In genomic region chr8:125196573-125197094, GRCm38 (mm10) we compare ENCODE assay signal across 16 mouse cellular contexts.
DNase-seq lines count a peak whose midpoint lies in the region; ATAC-seq and TF ChIP-seq lines count a peak whose summit lies in the region.
"Had no signal": no experiment of that assay in that cellular context is flagged by ENCODE, and none has a peak within 500 bp of the region (broad histone marks: within the 10 kb centered on the region; RNA-seq: fewer than 3 reads in every experiment).

No protein-coding gene starts in this region.

- 86% methylated on average over 14 of the region's 14 CpGs for WGBS in hindbrain, embryonic 10.5 days
- 78% methylated on average over 14 of the region's 14 CpGs for WGBS in hindbrain, embryonic 12.5 days
- 80% methylated on average over 14 of the region's 14 CpGs for WGBS in midbrain, embryonic 10.5 days
- 80% methylated on average over 14 of the region's 14 CpGs for WGBS in midbrain, embryonic 11.5 days
- 86% methylated on average over 14 of the region's 14 CpGs for WGBS in intestine, embryonic 16.5 days

- DNase-seq in gastrocnemius, adult 2 months, result no peak
- DNase-seq in gastrocnemius, postnatal 14 days, result no peak
- no peak for DNase-seq in hindbrain, embryonic 10.5 days (ENCODE audit: low spot score)
- no peak for DNase-seq in midbrain, embryonic 10.5 days (ENCODE audit: low spot score)
- DNase-seq in midbrain, embryonic 11.5 days (ENCODE audit: low spot score, missing footprints), result no peak
- no peak for DNase-seq in cerebellum, postnatal 4 days (ENCODE audit: low spot score in 2 of 2)
- DNase-seq: adrenal gland, adult 2 months; cerebellum, adult 11 months; cerebellum, postnatal 25 days; forebrain, postnatal 0 days; lung, postnatal 14 days; right cerebral cortex, adult 18-20 months had no signal

- H3K27me3 ChIP-seq in hindbrain, embryonic 10.5 days (ENCODE audit: insufficient read depth, poor library complexity, severe bottlenecking), result peaks cover 8% of the 10 kb centered on the region
- peaks cover 6% of the 10 kb centered on the region for H3K27me3 ChIP-seq in hindbrain, embryonic 12.5 days
- peaks cover 30% of the 10 kb centered on the region for H3K27me3 ChIP-seq in midbrain, embryonic 10.5 days (ENCODE audit: low read depth, poor library complexity, severe bottlenecking)
- H3K27me3 ChIP-seq in midbrain, embryonic 11.5 days (ENCODE audit: control insufficient read depth, insufficient read depth, low read length), result no peaks in the 10 kb centered on the region
- H3K27me3 ChIP-seq in intestine, embryonic 16.5 days (replicated peaks; ENCODE audit: control insufficient read depth, insufficient read depth, low read length), result no peaks in the 10 kb centered on the region

- no peak for ATAC-seq in hindbrain, embryonic 12.5 days (ENCODE audit: low FRiP score)
- no peak for ATAC-seq in midbrain, embryonic 11.5 days (ENCODE audit: low FRiP score)
- peak; percentile 73 for ATAC-seq in intestine, embryonic 16.5 days
- ATAC-seq: forebrain, postnatal 0 days had no signal

- no peak for TF ChIP-seq CTCF in gastrocnemius, adult 2 months (IDR thresholded peaks at IDR 0.05)

- no peak overlapping the region for H3K4me3 ChIP-seq in gastrocnemius, adult 2 months
- no peak overlapping the region for H3K4me3 ChIP-seq in hindbrain, embryonic 10.5 days
- H3K4me3 ChIP-seq in hindbrain, embryonic 12.5 days, result no peak overlapping the region
- no peak overlapping the region for H3K4me3 ChIP-seq in midbrain, embryonic 10.5 days
- no peak overlapping the region for H3K4me3 ChIP-seq in midbrain, embryonic 11.5 days (ENCODE audit: low read depth, low read length)
- H3K4me3 ChIP-seq in intestine, embryonic 16.5 days (ENCODE audit: low read length), result no peak overlapping the region
- H3K4me3 ChIP-seq: limb, embryonic 15.5 days; myocyte had no signal

- intact Hi-C loops in gastrocnemius, adult 2 months (cut with DNase I), result loop anchor here (5.0 kb wide), 2 partner anchors 41 to 91 kb away; no protein-coding TSS in a partner anchor
- intact Hi-C loops in gastrocnemius, postnatal 14 days (cut with DNase I; ENCODE audit: low total_unique reads), result no loop called here

- H3K9ac ChIP-seq in hindbrain, embryonic 12.5 days, result no peak overlapping the region
- no peak overlapping the region for H3K9ac ChIP-seq in midbrain, embryonic 11.5 days (ENCODE audit: low read length)
- H3K9ac ChIP-seq in intestine, embryonic 16.5 days (ENCODE audit: low read depth, low read length), result no peak overlapping the region
- H3K9ac ChIP-seq: forebrain, postnatal 0 days; limb, embryonic 15.5 days had no signal

- H3K4me1 ChIP-seq in hindbrain, embryonic 10.5 days (replicated peaks), result peaks cover 57% of the 10 kb centered on the region
- peaks cover 33% of the 10 kb centered on the region for H3K4me1 ChIP-seq in hindbrain, embryonic 12.5 days
- H3K4me1 ChIP-seq in midbrain, embryonic 10.5 days, result peaks cover 50% of the 10 kb centered on the region
- peaks cover 2% of the 10 kb centered on the region; the same call in 1 of the 2 replicates for H3K4me1 ChIP-seq in midbrain, embryonic 11.5 days (ENCODE audit: control insufficient read depth, insufficient read depth, low read length)
- H3K4me1 ChIP-seq in intestine, embryonic 16.5 days (ENCODE audit: control insufficient read depth, insufficient read depth, low read length), result peaks cover 7% of the 10 kb centered on the region

- no peaks in the 10 kb centered on the region for H3K36me3 ChIP-seq in hindbrain, embryonic 10.5 days
- no peaks in the 10 kb centered on the region for H3K36me3 ChIP-seq in hindbrain, embryonic 12.5 days
- H3K36me3 ChIP-seq in midbrain, embryonic 10.5 days, result no peaks in the 10 kb centered on the region
- H3K36me3 ChIP-seq in midbrain, embryonic 11.5 days (ENCODE audit: control insufficient read depth, insufficient read depth, low read length), result no peaks in the 10 kb centered on the region
- H3K36me3 ChIP-seq in intestine, embryonic 16.5 days (ENCODE audit: control insufficient read depth, insufficient read depth, low read length), result no peaks in the 10 kb centered on the region
- H3K36me3 ChIP-seq: limb, embryonic 15.5 days had no signal

- H3K27ac ChIP-seq in gastrocnemius, adult 2 months, result peak overlapping the region; percentile 67
- 0 out of 2 replicates have a peak overlapping the region, but pooled peaks have one; percentile 8 for H3K27ac ChIP-seq in hindbrain, embryonic 10.5 days
- H3K27ac ChIP-seq in hindbrain, embryonic 12.5 days, result no peak overlapping the region
- peak overlapping the region; percentile 59 for H3K27ac ChIP-seq in midbrain, embryonic 10.5 days (replicated peaks)
- no peak overlapping the region for H3K27ac ChIP-seq in midbrain, embryonic 11.5 days (ENCODE audit: low read depth, low read length)
- 0 out of 2 replicates have a peak overlapping the region, but pooled peaks have one; percentile 29 for H3K27ac ChIP-seq in intestine, embryonic 16.5 days (ENCODE audit: low read length)
- H3K27ac ChIP-seq: limb, embryonic 15.5 days had no signal

- no peak overlapping the region for H3K4me2 ChIP-seq in hindbrain, embryonic 12.5 days (replicated peaks)
- no peak overlapping the region for H3K4me2 ChIP-seq in midbrain, embryonic 11.5 days
- H3K4me2 ChIP-seq in intestine, embryonic 16.5 days (ENCODE audit: low read depth, low read length), result no peak overlapping the region
- H3K4me2 ChIP-seq: limb, embryonic 15.5 days had no signal

- no peaks in the 10 kb centered on the region for H3K9me3 ChIP-seq in hindbrain, embryonic 10.5 days
- H3K9me3 ChIP-seq in hindbrain, embryonic 12.5 days (replicated peaks), result no peaks in the 10 kb centered on the region
- H3K9me3 ChIP-seq in midbrain, embryonic 10.5 days (replicated peaks), result no peaks in the 10 kb centered on the region
- no peaks in the 10 kb centered on the region for H3K9me3 ChIP-seq in midbrain, embryonic 11.5 days (ENCODE audit: control insufficient read depth, low read length)
- H3K9me3 ChIP-seq in intestine, embryonic 16.5 days (ENCODE audit: control insufficient read depth, low read length), result no peaks in the 10 kb centered on the region
- H3K9me3 ChIP-seq: limb, embryonic 15.5 days had no signal

Comparison
In these comparisons a context has a peak if more than half of its experiments do, and no peak if none do; other contexts are left out.
1. H3K27ac ChIP-seq: peak in gastrocnemius, adult 2 months (single experiment), hindbrain, embryonic 10.5 days (single experiment), midbrain, embryonic 10.5 days (single experiment) and intestine, embryonic 16.5 days (single experiment); none in hindbrain, embryonic 12.5 days (single experiment) and midbrain, embryonic 11.5 days (single experiment).